Mouse (Mus musculus): ENCODE results near the gene Tas2r139. TPM values are rescaled to one million over a fixed set of nuclear protein-coding genes. Genes with fewer than 3 reads are reported as not detected.
"Not testable (repeated sequence)": the region's sequence is repeated elsewhere in the genome, so short reads cannot be mapped to it uniquely, and the experiment has no call there.

Tas2r139 gene
- total RNA-seq (2021) = not detected
- long read RNA-seq, experiment 1 = 0 reads
- long read RNA-seq, experiment 2 = 0 reads

DNA sequence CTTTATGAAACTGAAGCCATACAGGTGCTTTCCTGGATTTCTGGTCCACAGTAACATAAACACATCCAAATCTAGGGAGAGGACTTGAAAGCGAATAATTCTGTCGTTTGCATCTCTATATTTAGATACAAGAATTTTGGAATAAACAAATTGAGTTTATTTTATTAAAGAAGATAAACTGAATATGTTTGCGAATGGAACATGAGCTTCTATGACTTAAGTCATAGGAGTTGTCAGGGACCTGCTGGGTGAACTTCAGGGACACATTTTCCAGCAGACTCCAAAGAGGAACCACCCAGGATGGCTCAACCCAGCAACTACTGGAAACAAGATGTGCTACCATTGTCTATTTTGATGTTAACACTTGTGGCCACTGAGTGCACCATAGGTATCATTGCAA lies at the start of gene Tas2r139:
TSS of gene Tas2r139 (plus strand) at position 301 of the 400 bp plus-strand sequence.
- no peak for DNase-seq (ENCODE audit: low spot score in 2 of 2)

DNA sequence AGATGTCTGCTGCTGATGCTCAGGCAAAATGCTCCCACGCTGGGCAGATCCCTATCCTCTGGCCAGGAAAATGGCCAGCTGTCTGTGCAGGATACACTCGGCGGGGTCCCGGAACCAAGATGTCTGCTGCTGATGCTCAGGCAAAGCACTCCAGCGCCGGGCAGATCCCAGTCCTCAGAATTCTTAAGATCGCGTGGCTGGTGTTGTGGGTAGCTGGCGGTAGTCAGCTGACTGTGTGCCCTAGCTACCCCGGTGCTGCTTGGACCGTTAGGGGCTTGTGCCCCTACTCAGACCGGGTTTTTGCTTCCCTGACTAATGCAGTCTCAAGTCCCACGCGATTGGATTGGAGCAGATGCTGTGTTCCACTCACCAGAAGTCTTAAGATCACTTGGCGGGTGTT lies 10.4 kb downstream of the Tas2r139 start:
- DNase-seq (ENCODE audit: low spot score in 2 of 2) = not testable (repeated sequence)

DNA sequence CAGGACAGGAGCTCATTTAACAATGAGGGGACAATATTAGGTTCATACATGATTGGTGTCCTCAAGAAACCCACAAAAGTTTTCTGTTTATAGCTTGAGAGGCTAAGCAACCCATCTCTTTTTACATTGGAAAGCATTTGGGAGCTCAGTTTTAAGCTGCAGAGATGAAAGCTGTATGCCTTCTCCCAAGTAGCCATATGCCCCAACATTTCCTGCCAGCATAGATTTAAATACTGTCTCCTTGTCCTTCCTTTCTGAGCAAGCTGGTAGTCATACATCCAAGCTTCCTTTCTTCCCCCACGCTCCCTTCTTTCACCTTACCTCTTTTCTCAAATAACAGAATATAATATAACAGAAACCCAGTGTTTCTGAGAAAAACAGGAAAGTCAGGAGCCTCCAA lies 41.7 kb downstream of the Tas2r139 start:
- no peak for DNase-seq (ENCODE audit: low spot score in 2 of 2)

DNA sequence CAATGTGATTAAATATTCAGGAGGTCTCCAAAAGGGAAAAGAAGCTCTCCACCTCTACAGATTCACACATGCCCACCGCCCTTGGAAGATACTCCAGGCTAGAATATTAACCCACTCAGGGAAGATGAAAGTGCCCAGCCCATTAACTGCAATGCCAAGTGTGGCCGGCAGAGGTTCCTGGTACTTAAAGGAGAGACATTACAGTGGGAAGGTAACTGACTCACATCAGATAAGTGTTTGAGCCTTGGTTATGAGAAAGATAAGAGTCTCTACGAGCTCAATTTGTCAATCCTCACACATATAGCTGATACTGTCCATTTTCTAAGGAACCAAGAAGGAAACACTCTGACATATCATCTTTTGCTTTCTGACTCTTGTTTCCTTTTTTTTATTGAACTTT lies 45.5 kb downstream of the Tas2r139 start:
- no peak for DNase-seq (ENCODE audit: low spot score in 2 of 2)

Other genes with a start within 250 kb of the Tas2r139 start
- gene Sval1, start 189.3 kb upstream of the Tas2r139 start, total RNA-seq (2021) = not detected
- not detected for gene Sval3, start 172.8 kb upstream of the Tas2r139 start, total RNA-seq (2021)
- not detected for gene Sva, start 102.5 kb upstream of the Tas2r139 start, total RNA-seq (2021)
- gene Tas2r144, start 74.4 kb downstream of the Tas2r139 start, total RNA-seq (2021) = not detected
- 100 to 1,000 TPM in 1 of 2 experiments, 10 to 100 TPM in 1; 79.7 to 476 TPM for gene Gstk1, start 105.0 kb downstream of the Tas2r139 start, total RNA-seq (2021)
- gene Tmem139, start 121.0 kb downstream of the Tas2r139 start, total RNA-seq (2021) = 1 to 10 TPM in 1 of 2 experiments, under 1 TPM in 1; 0.35 to 5.6 TPM
- 10 to 100 TPM; 16.6 to 24.1 TPM for gene Casp2, start 124.0 kb downstream of the Tas2r139 start, total RNA-seq (2021)
- gene Clcn1, start 145.7 kb downstream of the Tas2r139 start, total RNA-seq (2021) = under 1 TPM; 0.10 TPM
- under 1 TPM; 0.13 to 0.29 TPM for gene Fam131b, start 183.7 kb downstream of the Tas2r139 start, total RNA-seq (2021)
- 100 to 1,000 TPM; 115 to 138 TPM for gene Zyx, start 208.7 kb downstream of the Tas2r139 start, total RNA-seq (2021)
- under 1 TPM; 0.45 to 0.46 TPM for gene Epha1, start 232.3 kb downstream of the Tas2r139 start, total RNA-seq (2021)

All from adrenal gland, adult 18-20 months (tissue).